Mouse (Mus musculus) limb, embryonic 12.5 days (tissue): ENCODE results near the gene Art2b. TPM values are rescaled to one million over a fixed set of nuclear protein-coding genes. Genes with fewer than 3 reads are reported as not detected.

ENCODE experiments used
- ATAC-seq: fragments of 200-750 bp; cut with Nextera tagmentation; 2 replicates; pipeline ENCODE4 v1.8.0; 2017; ENCODE audit warnings: low read depth, moderate TSS enrichment; ENCODE audit not compliant: insufficient number of reproducible peaks, insufficient read depth, low FRiP score, low TSS enrichment
- H3K27ac ChIP-seq: fragments of 300-500 bp; sonication (generic); 2 replicates; pipeline ENCODE4 v1.5.1; 2016; ENCODE audit warnings: mild to moderate bottlenecking, moderate library complexity
- H3K27me3 ChIP-seq: fragments of 300-500 bp; sonication (generic); 2 replicates; pipeline ENCODE4 v1.6.1; 2016; ENCODE audit warnings: mild to moderate bottlenecking, moderate library complexity
- H3K36me3 ChIP-seq: fragments of 300-500 bp; sonication (generic); 2 replicates; pipeline ENCODE4 v1.6.1; 2016; ENCODE audit warnings: mild to moderate bottlenecking, moderate library complexity
- H3K4me1 ChIP-seq: fragments of 300-500 bp; sonication (generic); replicated peaks from 2 replicates; pipeline ENCODE4 v1.6.1; 2016
- H3K4me2 ChIP-seq: fragments of 300-500 bp; sonication (generic); 2 replicates; pipeline ENCODE4 v1.6.1; 2016; ENCODE audit warnings: mild to moderate bottlenecking, moderate library complexity
- H3K4me3 ChIP-seq: fragments of 300-500 bp; sonication (generic); replicated peaks from 2 replicates; pipeline ENCODE4 v1.5.1; 2016; ENCODE audit warnings: mild to moderate bottlenecking
- H3K9ac ChIP-seq: fragments of 300-500 bp; sonication (generic); replicated peaks from 2 replicates; pipeline ENCODE4 v1.6.1; 2016; ENCODE audit warnings: mild to moderate bottlenecking, moderate library complexity
- H3K9me3 ChIP-seq: fragments of 300-500 bp; sonication (generic); 2 replicates; pipeline ENCODE4 v1.6.1; 2016; ENCODE audit warnings: mild to moderate bottlenecking, moderate library complexity
- WGBS: fragments of 180-500 bp; shearing (Covaris S2); methylation state at CpG from one replicate; pipeline ENCODE4 v1.1.7; 2016; 5-methylcytosine and 5-hydroxymethylcytosine counted together
- polyA plus RNA-seq: library from polyadenylated mRNA; unstranded; fragments of >200 nt; fragmentation: Nextera tagmentation; extraction: Ambion mirVana; gene quantifications from 2 replicates; pipeline ENCODE4 v1.2.1, GENCODE M21; 2016

Gene Art2b
- polyA plus RNA-seq, 1 experiment from 2014 or later: not detected

- Histone ChIP-seq H3K4me1 (0 out of 2 replicates have a peak, but pooled peaks cover 5% of the 10 kb centered on the region), H3K27me3 (0 out of 2 replicates have a peak, but pooled peaks cover 2% of the 10 kb centered on the region), H3K4me2 (no peak overlapping the region), H3K27ac (no peak overlapping the region), H3K9me3 (no peaks in the 10 kb centered on the region), H3K9ac (no peak overlapping the region), H3K36me3 (no peaks in the 10 kb centered on the region), H3K4me3 (no peak overlapping the region)
- WGBS: 64% methylated on average over 14 of the region's 14 CpGs
- ATAC-seq: no peak
These were observed 47.1 kb downstream of the Art2b start for GRCm38 (mm10) chr7:101538141-101538933.

GRCm38 (mm10) chr7:101537541-101537940 is 47.9 kb downstream of the Art2b start:
- Histone ChIP-seq H3K9me3 (no peaks in the 10 kb centered on the region), H3K4me2 (no peak overlapping the region), H3K4me1 (0 out of 2 replicates have a peak, but pooled peaks cover 5% of the 10 kb centered on the region), H3K27me3 (0 out of 2 replicates have a peak, but pooled peaks cover 2% of the 10 kb centered on the region), H3K9ac (no peak overlapping the region), H3K4me3 (no peak overlapping the region), H3K36me3 (no peaks in the 10 kb centered on the region), H3K27ac (no peak overlapping the region)
- WGBS: 52% methylated on average over 8 of the region's 8 CpGs
- no peak for ATAC-seq

- WGBS: 78% methylated on average over 5 of the region's 5 CpGs
- H3K4me2 ChIP-seq: no peak overlapping the region
These were observed 49.9 kb downstream of the Art2b start for GRCm38 (mm10) chr7:101535517-101535916.

GRCm38 (mm10) chr7:101535102-101535501 is 50.3 kb downstream of the Art2b start:
- ATAC-seq: no peak
- Histone ChIP-seq H3K27ac (no peak overlapping the region), H3K4me3 (no peak overlapping the region), H3K9me3 (no peaks in the 10 kb centered on the region), H3K36me3 (no peaks in the 10 kb centered on the region), H3K4me2 (no peak overlapping the region), H3K27me3 (0 out of 2 replicates have a peak, but pooled peaks cover 2% of the 10 kb centered on the region), H3K4me1 (0 out of 2 replicates have a peak, but pooled peaks cover 5% of the 10 kb centered on the region), H3K9ac (no peak overlapping the region)
- WGBS: 73% methylated on average over 10 of the region's 10 CpGs

More at GRCm38 (mm10) chr7:101535517-101535916, 49.9 kb downstream of the Art2b start:
- Histone ChIP-seq H3K27me3 (0 out of 2 replicates have a peak, but pooled peaks cover 2% of the 10 kb centered on the region), H3K4me1 (0 out of 2 replicates have a peak, but pooled peaks cover 5% of the 10 kb centered on the region), H3K9me3 (no peaks in the 10 kb centered on the region), H3K4me3 (no peak overlapping the region), H3K27ac (no peak overlapping the region), H3K9ac (no peak overlapping the region), H3K36me3 (no peaks in the 10 kb centered on the region)
- ATAC-seq: no peak

- H3K4me2 ChIP-seq: no peak overlapping the region
- 0 out of 2 replicates have a peak, but pooled peaks cover 5% of the 10 kb centered on the region for H3K4me1 ChIP-seq
- no peak overlapping the region for H3K9ac ChIP-seq
- no peak for ATAC-seq
- H3K27ac ChIP-seq: no peak overlapping the region
- 31% methylated on average over 5 of the region's 5 CpGs for WGBS
- 0 out of 2 replicates have a peak, but pooled peaks cover 2% of the 10 kb centered on the region for H3K27me3 ChIP-seq
- no peaks in the 10 kb centered on the region for H3K9me3 ChIP-seq
- no peak overlapping the region for H3K4me3 ChIP-seq
- H3K36me3 ChIP-seq: no peaks in the 10 kb centered on the region
These were observed 51.0 kb downstream of the Art2b start for GRCm38 (mm10) chr7:101534428-101534827.

Other genes with a start within 250 kb of the Art2b start
- gene Arap1, start 237.5 kb downstream of the Art2b start, polyA plus RNA-seq: 18.0 and 24.0 TPM in 2 replicates
- gene Gm45837, start 174.7 kb downstream of the Art2b start, polyA plus RNA-seq: not detected in 2 replicates
- 8.9 and 9.0 TPM in 2 replicates for gene Pde2a, start 163.9 kb downstream of the Art2b start, polyA plus RNA-seq
- 44.0 and 48.4 TPM in 2 replicates for gene Clpb, start 78.0 kb upstream of the Art2b start, polyA plus RNA-seq
- 0.13 TPM in 1 of 2 replicates, not detected in the other for gene Phox2a, start 232.7 kb upstream of the Art2b start, polyA plus RNA-seq